Mouse (Mus musculus) liver, embryonic 12.5 days (tissue): ENCODE results near the gene Nudt16l1. TPM values are rescaled to one million over a fixed set of nuclear protein-coding genes. Genes with fewer than 3 reads are reported as not detected.

Experiments
- ATAC-seq: fragments of 200-750 bp; cut with Nextera tagmentation; 2 replicates; pipeline ENCODE4 v1.8.0; 2017; ENCODE audit warnings: moderate number of reproducible peaks, mild to moderate bottlenecking, moderate library complexity
- H3K27ac ChIP-seq: fragments of 300-500 bp; sonication (generic); 2 replicates; pipeline ENCODE4 v1.5.1; 2016; ENCODE audit warnings: mild to moderate bottlenecking
- H3K27me3 ChIP-seq: fragments of 300-500 bp; sonication (generic); replicated peaks from 2 replicates; pipeline ENCODE4 v1.6.1; 2016; ENCODE audit warnings: mild to moderate bottlenecking, moderate library complexity
- H3K36me3 ChIP-seq: fragments of 300-500 bp; sonication (generic); 2 replicates; pipeline ENCODE4 v1.6.1; 2016; ENCODE audit warnings: mild to moderate bottlenecking, moderate library complexity
- H3K4me1 ChIP-seq: fragments of 300-500 bp; sonication (generic); 2 replicates; pipeline ENCODE4 v1.6.1; 2016
- H3K4me2 ChIP-seq: fragments of 300-500 bp; sonication (generic); 2 replicates; pipeline ENCODE4 v1.6.1; 2016; ENCODE audit warnings: mild to moderate bottlenecking, moderate library complexity
- H3K4me3 ChIP-seq: fragments of 300-500 bp; sonication (generic); 2 replicates; pipeline ENCODE4 v1.5.1; 2016; ENCODE audit warnings: mild to moderate bottlenecking, moderate library complexity
- H3K9ac ChIP-seq: fragments of 300-500 bp; sonication (generic); 2 replicates; pipeline ENCODE4 v1.6.1; 2016; ENCODE audit warnings: mild to moderate bottlenecking, moderate library complexity
- H3K9me3 ChIP-seq: fragments of 300-500 bp; sonication (generic); replicated peaks from 2 replicates; pipeline ENCODE4 v1.6.1; 2016; ENCODE audit warnings: mild to moderate bottlenecking, moderate library complexity
- WGBS: fragments of 180-500 bp; shearing (Covaris S2); methylation state at CpG from one replicate; pipeline ENCODE4 v1.1.7; 2016; ENCODE audit not compliant: insufficient replicate concordance; 5-methylcytosine and 5-hydroxymethylcytosine counted together
- polyA plus RNA-seq: library from polyadenylated mRNA; unstranded; fragments of >200 nt; fragmentation: Nextera tagmentation; extraction: Ambion mirVana; gene quantifications from 2 replicates; pipeline ENCODE4 v1.2.1, GENCODE M21; 2016

Nudt16l1 gene
- polyA plus RNA-seq, 1 experiment from 2014 or later = 62.7 TPM

GRCm38 (mm10) chr16:4916608-4917007 is 22.0 kb upstream of the Nudt16l1 start:
- H3K27ac ChIP-seq = no peak overlapping the region
- WGBS = 61% methylated on average over 2 of the region's 2 CpGs
- no peaks in the 10 kb centered on the region for H3K27me3 ChIP-seq
- ATAC-seq = no peak
- no peaks in the 10 kb centered on the region for H3K9me3 ChIP-seq
- no peak overlapping the region for H3K9ac ChIP-seq
- H3K4me3 ChIP-seq = no peak overlapping the region
- no peak overlapping the region for H3K4me2 ChIP-seq
- H3K4me1 ChIP-seq = peaks cover 15% of the 10 kb centered on the region
- H3K36me3 ChIP-seq = peaks cover 30% of the 10 kb centered on the region

DNA sequence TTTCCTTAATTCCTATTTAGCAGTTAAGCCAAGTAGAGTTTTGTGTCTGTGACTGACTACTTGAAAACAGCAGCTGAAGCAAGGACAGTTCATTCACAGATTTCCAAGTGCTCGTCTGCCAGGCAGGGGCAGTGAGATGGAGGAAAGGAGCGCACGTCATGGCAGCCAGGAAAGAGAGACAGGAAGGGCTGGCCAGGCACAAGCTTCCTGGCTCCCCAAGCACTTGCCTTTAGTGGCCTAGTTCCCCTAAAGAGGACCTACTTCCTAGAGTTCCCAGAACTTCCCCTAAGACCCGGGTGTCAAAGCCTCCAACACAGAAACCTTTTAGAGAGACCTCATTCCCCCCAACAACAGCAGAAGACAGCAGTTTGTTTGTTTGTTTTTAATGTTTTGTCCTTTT is 18.0 kb upstream of the Nudt16l1 start:
- no peak overlapping the region for H3K4me3 ChIP-seq
- H3K9me3 ChIP-seq = no peaks in the 10 kb centered on the region
- no peak overlapping the region for H3K4me2 ChIP-seq
- no peak overlapping the region for H3K27ac ChIP-seq
- no peaks in the 10 kb centered on the region for H3K4me1 ChIP-seq
- H3K27me3 ChIP-seq = no peaks in the 10 kb centered on the region
- no peak for ATAC-seq
- 32% methylated on average over 4 of the region's 4 CpGs for WGBS
- H3K36me3 ChIP-seq = peaks cover 45% of the 10 kb centered on the region
- H3K9ac ChIP-seq = no peak overlapping the region

GRCm38 (mm10) chr16:4922481-4922880 is 16.1 kb upstream of the Nudt16l1 start:
- peaks cover 51% of the 10 kb centered on the region for H3K36me3 ChIP-seq
- H3K27ac ChIP-seq = no peak overlapping the region
- no peak overlapping the region for H3K4me3 ChIP-seq
- ATAC-seq = no peak
- no peaks in the 10 kb centered on the region for H3K9me3 ChIP-seq
- WGBS = 81% methylated on average over 6 of the region's 6 CpGs
- H3K4me1 ChIP-seq = no peaks in the 10 kb centered on the region
- H3K9ac ChIP-seq = no peak overlapping the region
- no peak overlapping the region for H3K4me2 ChIP-seq
- no peaks in the 10 kb centered on the region for H3K27me3 ChIP-seq

DNA sequence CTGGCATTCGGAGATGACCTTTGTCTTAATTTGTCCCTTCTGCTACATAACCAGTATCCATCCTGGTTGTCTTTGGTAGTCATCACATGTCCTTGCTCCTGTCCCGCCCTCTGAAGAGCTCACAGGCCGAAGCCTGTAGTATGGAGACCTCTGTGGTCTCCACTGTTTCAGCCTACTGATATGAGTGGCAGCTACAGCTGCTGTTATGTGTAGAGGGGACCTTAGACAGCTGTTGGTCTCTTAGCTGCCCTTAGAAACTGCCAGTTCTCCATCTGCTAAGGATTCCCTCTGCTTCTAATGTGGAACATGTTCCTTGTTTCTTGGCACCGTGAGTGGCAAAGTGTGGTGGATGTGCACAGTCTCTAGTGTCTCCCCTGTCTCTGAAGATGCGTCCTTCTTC is 14.6 kb upstream of the Nudt16l1 start:
- H3K27me3 ChIP-seq = no peaks in the 10 kb centered on the region
- no peak overlapping the region for H3K9ac ChIP-seq
- ATAC-seq = no peak
- no peak overlapping the region for H3K4me3 ChIP-seq
- H3K4me2 ChIP-seq = no peak overlapping the region
- H3K4me1 ChIP-seq = no peaks in the 10 kb centered on the region
- no peaks in the 10 kb centered on the region for H3K9me3 ChIP-seq
- H3K27ac ChIP-seq = no peak overlapping the region
- 75% methylated on average over 5 of the region's 5 CpGs for WGBS
- H3K36me3 ChIP-seq = peaks cover 57% of the 10 kb centered on the region

GRCm38 (mm10) chr16:4927967-4928366 is 10.6 kb upstream of the Nudt16l1 start:
- Histone ChIP-seq H3K27ac (no peak overlapping the region), H3K4me1 (0 out of 2 replicates have a peak, but pooled peaks cover 7% of the 10 kb centered on the region), H3K36me3 (peaks cover 83% of the 10 kb centered on the region), H3K4me2 (no peak overlapping the region), H3K27me3 (no peaks in the 10 kb centered on the region), H3K4me3 (no peak overlapping the region), H3K9me3 (no peaks in the 10 kb centered on the region), H3K9ac (no peak overlapping the region)
- 88% methylated on average over 7 of the region's 7 CpGs for WGBS
- ATAC-seq = no peak

DNA sequence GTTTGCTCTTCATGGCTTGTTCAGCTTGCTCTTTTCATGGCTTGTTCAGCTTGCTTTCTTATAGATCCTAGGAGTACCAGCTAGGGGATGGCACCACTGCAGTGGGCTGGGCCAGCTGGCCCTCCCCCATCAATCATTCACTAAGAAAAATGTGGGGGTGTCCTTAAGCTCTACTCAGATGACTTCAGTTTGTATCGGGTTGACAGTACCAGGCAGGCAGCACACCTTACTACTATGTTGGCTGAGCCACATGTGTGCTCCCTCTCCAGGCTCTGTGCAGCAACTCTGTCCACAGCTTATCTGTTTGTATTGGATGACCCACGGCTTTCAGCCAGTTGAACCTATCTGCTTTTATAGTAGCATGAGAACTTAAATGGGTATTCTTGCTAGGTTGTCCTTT is 10.1 kb upstream of the Nudt16l1 start:
- no peak for ATAC-seq
- Histone ChIP-seq H3K4me3 (no peak overlapping the region), H3K4me1 (0 out of 2 replicates have a peak, but pooled peaks cover 7% of the 10 kb centered on the region), H3K4me2 (no peak overlapping the region), H3K9me3 (no peaks in the 10 kb centered on the region), H3K27me3 (no peaks in the 10 kb centered on the region), H3K36me3 (peaks cover 82% of the 10 kb centered on the region), H3K9ac (no peak overlapping the region), H3K27ac (no peak overlapping the region)
- WGBS = 58% methylated on average over 2 of the region's 2 CpGs

DNA sequence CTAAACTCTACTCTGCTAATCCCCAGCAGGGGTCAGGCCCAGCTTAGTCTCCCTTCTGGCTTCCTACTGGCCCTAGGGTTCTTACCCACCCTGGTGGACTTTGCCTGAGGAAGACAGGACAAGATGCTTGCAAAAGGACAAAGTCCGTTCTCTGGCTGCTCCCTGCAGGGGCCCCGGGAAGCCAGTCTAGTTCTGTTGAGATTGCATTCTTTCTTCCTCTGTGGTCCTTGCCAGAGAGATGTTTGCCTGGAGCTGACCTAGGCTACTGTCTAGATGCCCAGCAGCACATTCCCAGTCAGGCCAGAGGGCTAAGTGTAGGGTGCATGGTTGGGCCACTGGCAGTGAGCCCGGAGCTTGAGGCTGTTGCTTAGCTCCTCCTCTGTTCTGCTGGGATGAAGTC is 6.1 kb upstream of the Nudt16l1 start:
- ATAC-seq = no peak
- Histone ChIP-seq H3K4me1 (0 out of 2 replicates have a peak, but pooled peaks cover 11% of the 10 kb centered on the region), H3K9me3 (no peaks in the 10 kb centered on the region), H3K4me3 (no peak overlapping the region), H3K4me2 (no peak overlapping the region), H3K36me3 (peaks cover 84% of the 10 kb centered on the region), H3K9ac (no peak overlapping the region), H3K27me3 (no peaks in the 10 kb centered on the region), H3K27ac (no peak overlapping the region)
- WGBS = 73% methylated on average over 3 of the region's 3 CpGs

DNA sequence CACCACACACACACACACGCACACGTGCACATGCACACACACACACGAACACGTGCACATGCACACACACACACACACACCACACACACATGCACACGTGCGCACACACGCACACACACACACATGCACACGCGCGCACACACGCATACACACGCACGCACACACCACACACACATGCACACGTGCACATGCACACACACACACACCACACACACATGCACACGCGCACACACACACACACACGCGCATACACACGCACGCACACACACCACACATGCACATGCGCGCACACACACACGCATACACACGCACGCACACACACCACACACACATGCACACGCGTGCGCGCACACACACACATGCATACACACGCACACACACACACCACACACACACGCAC is 3.1 kb upstream of the Nudt16l1 start:
- no peak overlapping the region for H3K9ac ChIP-seq
- 90% methylated on average over 31 of the region's 31 CpGs for WGBS
- H3K9me3 ChIP-seq = no peaks in the 10 kb centered on the region
- peaks cover 32% of the 10 kb centered on the region for H3K4me1 ChIP-seq
- no peak overlapping the region for H3K4me2 ChIP-seq
- H3K27me3 ChIP-seq = no peaks in the 10 kb centered on the region
- H3K36me3 ChIP-seq = peaks cover 74% of the 10 kb centered on the region
- no peak overlapping the region for H3K4me3 ChIP-seq
- no peak overlapping the region for H3K27ac ChIP-seq
- no peak for ATAC-seq

- no peaks in the 10 kb centered on the region for H3K27me3 ChIP-seq
- H3K9me3 ChIP-seq = no peaks in the 10 kb centered on the region
- peaks cover 33% of the 10 kb centered on the region for H3K4me1 ChIP-seq
- 63% methylated on average over 10 of the region's 10 CpGs for WGBS
- no peak overlapping the region for H3K4me3 ChIP-seq
- H3K27ac ChIP-seq = no peak overlapping the region
- H3K4me2 ChIP-seq = no peak overlapping the region
- no peak overlapping the region for H3K9ac ChIP-seq
- no peak for ATAC-seq
- peaks cover 74% of the 10 kb centered on the region for H3K36me3 ChIP-seq
Observed at GRCm38 (mm10) chr16:4935931-4936703, 2.4 kb upstream of the Nudt16l1 start.

- Histone ChIP-seq H3K27ac (no peak overlapping the region), H3K4me1 (peaks cover 27% of the 10 kb centered on the region), H3K9ac (no peak overlapping the region), H3K4me2 (no peak overlapping the region), H3K27me3 (no peaks in the 10 kb centered on the region), H3K9me3 (no peaks in the 10 kb centered on the region), H3K4me3 (no peak overlapping the region), H3K36me3 (peaks cover 75% of the 10 kb centered on the region)
- ATAC-seq = no peak
- 73% methylated on average over 8 of the region's 8 CpGs for WGBS
Observed at GRCm38 (mm10) chr16:4937351-4938190, 990 bp upstream of the Nudt16l1 start.

DNA sequence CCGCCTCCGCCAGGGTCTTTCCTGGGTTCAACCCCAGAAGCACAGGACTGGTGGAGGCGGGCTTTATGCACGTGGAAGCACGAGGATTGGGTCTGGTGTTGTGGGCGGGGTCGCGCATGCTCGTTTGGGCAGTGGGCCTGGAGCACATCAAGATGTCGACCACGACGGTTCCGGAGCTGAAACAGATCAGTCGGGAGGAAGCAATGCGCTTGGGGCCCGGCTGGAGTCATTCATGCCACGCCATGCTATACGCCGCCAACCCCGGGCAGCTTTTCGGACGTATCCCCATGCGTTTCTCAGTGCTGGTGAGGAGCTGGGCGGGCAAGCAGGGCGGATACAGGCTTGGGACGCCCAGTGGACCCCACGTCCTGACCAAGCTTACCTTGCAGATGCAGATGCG is 428 bp downstream of the Nudt16l1 start:
- under 1% methylated on average over 28 of the region's 28 CpGs for WGBS
- Histone ChIP-seq H3K4me1 (peaks cover 26% of the 10 kb centered on the region), H3K4me3 (peak overlapping the region; percentile 79), H3K27me3 (no peaks in the 10 kb centered on the region), H3K27ac (peak overlapping the region; percentile 81), H3K9ac (peak overlapping the region; percentile 82), H3K4me2 (peak overlapping the region; percentile 97), H3K36me3 (peaks cover 76% of the 10 kb centered on the region), H3K9me3 (no peaks in the 10 kb centered on the region)
- ATAC-seq = peak; percentile 89

DNA sequence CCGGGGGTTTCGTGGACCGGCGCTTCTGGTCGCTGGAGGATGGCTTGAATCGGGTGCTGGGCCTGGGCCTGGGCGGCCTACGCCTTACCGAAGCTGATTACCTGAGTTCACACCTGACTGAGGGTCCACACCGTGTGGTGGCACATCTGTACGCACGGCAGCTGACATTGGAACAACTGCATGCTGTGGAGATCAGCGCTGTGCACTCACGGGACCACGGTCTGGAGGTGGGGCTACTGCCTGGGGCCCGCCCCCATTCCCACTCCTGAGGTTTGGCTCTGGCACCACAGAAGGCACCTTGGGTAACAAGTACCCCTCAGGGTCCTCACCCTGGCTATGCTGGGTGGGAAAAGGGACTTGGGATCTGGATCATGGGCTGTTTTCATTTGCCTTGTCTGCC is 851 bp downstream of the Nudt16l1 start:
- H3K9me3 ChIP-seq = no peaks in the 10 kb centered on the region
- peaks cover 75% of the 10 kb centered on the region for H3K36me3 ChIP-seq
- H3K4me1 ChIP-seq = peaks cover 26% of the 10 kb centered on the region
- peak overlapping the region; percentile 97 for H3K4me2 ChIP-seq
- H3K27ac ChIP-seq = peak overlapping the region; percentile 81
- no peaks in the 10 kb centered on the region for H3K27me3 ChIP-seq
- ATAC-seq = peak; percentile 46
- peak overlapping the region; percentile 79 for H3K4me3 ChIP-seq
- peak overlapping the region; percentile 82 for H3K9ac ChIP-seq
- 4% methylated on average over 16 of the region's 16 CpGs for WGBS
